Mouse (Mus musculus): ENCODE data around the gene Prm1.

GRCm38 (mm10) chr16:10787548-10788058, 18.0 kb downstream of the Prm1 start:
- no peak for TF ChIP-seq CTCF (IDR thresholded peaks at IDR 0.05; ENCODE audit: low read depth)
- no peak for TF ChIP-seq EP300 (IDR thresholded peaks at IDR 0.05; ENCODE audit: low read depth)

Measured in liver, postnatal 0 days (tissue).